Mouse (Mus musculus): ENCODE results near the gene 2410004B18Rik. TPM values are rescaled to one million over a fixed set of nuclear protein-coding genes. Genes with fewer than 3 reads are reported as not detected.

2410004B18Rik gene
- total RNA-seq, 1 experiment: 38.7 TPM

- no peaks in the 10 kb centered on the region for H3K9me3 ChIP-seq (ENCODE audit: control insufficient read depth, insufficient read depth, low read depth, low read length)
- TF ChIP-seq CHD2 (IDR thresholded peaks at IDR 0.05; ENCODE audit: low read depth, low read length) (no peak), ZNF384 (IDR thresholded peaks at IDR 0.05; ENCODE audit: low read depth, low read length) (no peak), ZC3H11A (IDR thresholded peaks at IDR 0.05; ENCODE audit: borderline replicate concordance, low read depth, low read length) (no peak), HCFC1 (IDR thresholded peaks at IDR 0.05; ENCODE audit: borderline replicate concordance, insufficient read depth, low read length) (no peak)
- H3K4me1 ChIP-seq (ENCODE audit: control insufficient read depth in 2 of 2, insufficient read depth in 2 of 2, low read length in 2 of 2, poor library complexity in 1 of 2): peaks cover 3 to 10% of the 10 kb centered on the region in 2 experiments; a peak in 1 of 4 replicates
- H3K36me3 ChIP-seq (ENCODE audit: control insufficient read depth, insufficient read depth, low read length, poor library complexity, severe bottlenecking): no peaks in the 10 kb centered on the region
- no peak overlapping the region for H3K9ac ChIP-seq (ENCODE audit: insufficient read depth, low read depth, low read length, poor library complexity, severe bottlenecking)
- H3K27ac ChIP-seq (ENCODE audit: insufficient read depth, low read depth, low read length, poor library complexity, severe bottlenecking): no peak overlapping the region
- DNase-seq (ENCODE audit: low read depth, low spot score): no peak
- no peak overlapping the region for H3K4me3 ChIP-seq (ENCODE audit: insufficient read depth in 1 of 2, low read depth in 1 of 2, low read length in 2 of 2, poor library complexity in 1 of 2, severe bottlenecking in 1 of 2)
- in situ Hi-C loops (cut with MboI; ENCODE audit: low sequenced_read_pairs in 2 of 2, unreplicated experiment in 2 of 2): loop anchor here in 1 of 2 experiments (25.0 kb wide), 2 partner anchors 305 to 505 kb away; no protein-coding TSS in a partner anchor
These were observed 21.0 kb upstream of the 2410004B18Rik start for GRCm38 (mm10) chr3:145916826-145917225.

GRCm38 (mm10) chr3:145922019-145922854 lies 15.6 kb upstream of the 2410004B18Rik start, which contains the start of gene Bcl10:
TSS of gene Bcl10 (plus strand) at chr3:145922804.
- no peak for DNase-seq (ENCODE audit: low read depth, low spot score)
- H3K9me3 ChIP-seq (ENCODE audit: control insufficient read depth, insufficient read depth, low read depth, low read length): no peaks in the 10 kb centered on the region
- TF ChIP-seq CHD2 (IDR thresholded peaks at IDR 0.05; ENCODE audit: low read depth, low read length): no peak
- TF ChIP-seq HCFC1 (IDR thresholded peaks at IDR 0.05; ENCODE audit: borderline replicate concordance, insufficient read depth, low read length): no peak
- TF ChIP-seq ZC3H11A (IDR thresholded peaks at IDR 0.05; ENCODE audit: borderline replicate concordance, low read depth, low read length): no peak
- no peak for TF ChIP-seq MAFK (IDR thresholded peaks at IDR 0.05; ENCODE audit: insufficient read depth, low read depth, low read length)
- no peak for TF ChIP-seq ZNF384 (IDR thresholded peaks at IDR 0.05; ENCODE audit: low read depth, low read length)
- peak within 1 kb of the TSS; percentile 71; the same call in 1 of the 2 replicates for H3K9ac ChIP-seq (ENCODE audit: insufficient read depth, low read depth, low read length, poor library complexity, severe bottlenecking)
- H3K36me3 ChIP-seq (ENCODE audit: control insufficient read depth, insufficient read depth, low read length, poor library complexity, severe bottlenecking): no peaks in the 10 kb centered on the region
- peak within 1 kb of the TSS; percentile 45 to 58 for H3K4me3 ChIP-seq (ENCODE audit: insufficient read depth in 1 of 2, low read depth in 1 of 2, low read length in 2 of 2, poor library complexity in 1 of 2, severe bottlenecking in 1 of 2)
- 0 out of 4 replicates have a peak, but pooled peaks cover 0 to 2% of the 10 kb centered on the region in 2 experiments for H3K4me1 ChIP-seq (ENCODE audit: control insufficient read depth in 2 of 2, insufficient read depth in 2 of 2, low read length in 2 of 2, poor library complexity in 1 of 2)
- H3K27ac ChIP-seq (ENCODE audit: insufficient read depth, low read depth, low read length, poor library complexity, severe bottlenecking): no peak within 1 kb of the TSS
- in situ Hi-C loops (cut with MboI; ENCODE audit: low sequenced_read_pairs in 2 of 2, unreplicated experiment in 2 of 2): loop anchor here in 1 of 2 experiments (25.0 kb wide), 2 partner anchors 310 to 510 kb away; no protein-coding TSS in a partner anchor

GRCm38 (mm10) chr3:145922971-145923370 lies 14.8 kb upstream of the 2410004B18Rik start:
- Histone ChIP-seq H3K9ac (ENCODE audit: insufficient read depth, low read depth, low read length, poor library complexity, severe bottlenecking) (no peak overlapping the region), H3K27ac (ENCODE audit: insufficient read depth, low read depth, low read length, poor library complexity, severe bottlenecking) (no peak overlapping the region), H3K4me3 (ENCODE audit: insufficient read depth in 1 of 2, low read depth in 1 of 2, low read length in 2 of 2, poor library complexity in 1 of 2, severe bottlenecking in 1 of 2) (no peak overlapping the region), H3K9me3 (ENCODE audit: control insufficient read depth, insufficient read depth, low read depth, low read length) (no peaks in the 10 kb centered on the region), H3K36me3 (ENCODE audit: control insufficient read depth, insufficient read depth, low read length, poor library complexity, severe bottlenecking) (peaks cover 4% of the 10 kb centered on the region; the same call in 1 of the 2 replicates), H3K4me1 (ENCODE audit: control insufficient read depth in 2 of 2, insufficient read depth in 2 of 2, low read length in 2 of 2, poor library complexity in 1 of 2) (0 out of 4 replicates have a peak, but pooled peaks cover 0 to 2% of the 10 kb centered on the region in 2 experiments)
- no peak for DNase-seq (ENCODE audit: low read depth, low spot score)
- TF ChIP-seq MAFK (IDR thresholded peaks at IDR 0.05; ENCODE audit: insufficient read depth, low read depth, low read length): no peak
- no peak for TF ChIP-seq HCFC1 (IDR thresholded peaks at IDR 0.05; ENCODE audit: borderline replicate concordance, insufficient read depth, low read length)
- no peak for TF ChIP-seq CHD2 (IDR thresholded peaks at IDR 0.05; ENCODE audit: low read depth, low read length)
- in situ Hi-C loops (cut with MboI; ENCODE audit: low sequenced_read_pairs in 2 of 2, unreplicated experiment in 2 of 2): loop anchor here in 1 of 2 experiments (25.0 kb wide), 2 partner anchors 311 to 511 kb away; no protein-coding TSS in a partner anchor

- TF ChIP-seq HCFC1 (IDR thresholded peaks at IDR 0.05; ENCODE audit: borderline replicate concordance, insufficient read depth, low read length) (no peak), CHD2 (IDR thresholded peaks at IDR 0.05; ENCODE audit: low read depth, low read length) (no peak), ZC3H11A (IDR thresholded peaks at IDR 0.05; ENCODE audit: borderline replicate concordance, low read depth, low read length) (no peak), ZNF384 (IDR thresholded peaks at IDR 0.05; ENCODE audit: low read depth, low read length) (no peak), MAFK (IDR thresholded peaks at IDR 0.05; ENCODE audit: insufficient read depth, low read depth, low read length) (no peak)
- in situ Hi-C loops (cut with MboI; ENCODE audit: low sequenced_read_pairs in 2 of 2, unreplicated experiment in 2 of 2): loop anchor here in 1 of 2 experiments (25.0 kb wide), 2 partner anchors 312 to 512 kb away; no protein-coding TSS in a partner anchor
- peak; percentile 99 for DNase-seq (ENCODE audit: low read depth, low spot score)
- Histone ChIP-seq H3K4me3 (ENCODE audit: insufficient read depth in 1 of 2, low read depth in 1 of 2, low read length in 2 of 2, poor library complexity in 1 of 2, severe bottlenecking in 1 of 2) (peak overlapping the region; percentile 89 to 98), H3K9ac (ENCODE audit: insufficient read depth, low read depth, low read length, poor library complexity, severe bottlenecking) (peak overlapping the region; percentile 90), H3K9me3 (ENCODE audit: control insufficient read depth, insufficient read depth, low read depth, low read length) (no peaks in the 10 kb centered on the region), H3K4me1 (ENCODE audit: control insufficient read depth in 2 of 2, insufficient read depth in 2 of 2, low read length in 2 of 2, poor library complexity in 1 of 2) (0 out of 4 replicates have a peak, but pooled peaks cover 0 to 2% of the 10 kb centered on the region in 2 experiments), H3K36me3 (ENCODE audit: control insufficient read depth, insufficient read depth, low read length, poor library complexity, severe bottlenecking) (peaks cover 5% of the 10 kb centered on the region; the same call in 1 of the 2 replicates), H3K27ac (ENCODE audit: insufficient read depth, low read depth, low read length, poor library complexity, severe bottlenecking) (peak overlapping the region; percentile 62)
These were observed 13.8 kb upstream of the 2410004B18Rik start for GRCm38 (mm10) chr3:145923874-145924577.

Measured in ES-E14 (cell line).